Mouse (Mus musculus): ENCODE results near the gene Dennd2c. TPM values are rescaled to one million over a fixed set of nuclear protein-coding genes. Genes with fewer than 3 reads are reported as not detected.
"Not testable (repeated sequence)": the region's sequence is repeated elsewhere in the genome, so short reads cannot be mapped to it uniquely, and the experiment has no call there.

The Dennd2c gene
- total RNA-seq, 2 experiments from 2014 or later: 0.67 to 0.94 TPM

DNA sequence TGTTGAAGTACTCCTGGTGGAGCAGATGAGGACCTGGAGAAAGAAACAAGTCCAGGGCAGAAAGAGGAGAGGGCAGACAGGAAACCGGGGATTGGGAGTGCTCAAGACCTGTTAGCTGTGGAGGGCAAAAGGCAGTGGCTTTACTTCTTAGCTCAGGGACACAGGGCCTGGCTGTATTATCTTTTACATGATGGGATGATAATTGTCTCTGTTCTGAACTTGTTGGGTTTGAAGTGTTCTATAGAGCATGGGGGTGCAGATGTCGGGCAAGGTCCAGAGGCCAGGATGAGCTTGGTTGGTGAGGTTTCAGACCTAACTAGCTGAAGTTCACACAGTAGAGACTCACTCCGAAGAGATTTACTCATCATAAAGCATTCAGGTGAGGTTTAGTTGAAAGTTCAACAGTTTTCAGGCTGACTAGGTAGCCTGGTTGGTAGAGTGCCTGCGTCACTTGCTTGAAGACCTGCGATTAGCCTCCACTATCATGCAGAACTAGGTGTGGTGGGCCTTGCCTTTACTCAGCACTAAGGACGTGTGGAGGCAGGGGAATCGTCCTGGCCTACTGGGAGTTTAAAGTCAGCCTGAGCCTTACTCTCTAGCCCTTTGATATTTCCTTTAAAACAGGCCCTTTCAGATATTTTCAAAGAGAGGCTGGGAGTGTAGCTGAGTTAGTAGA, 5.3 kb downstream of the Dennd2c start:
- no peak for DNase-seq (ENCODE audit: low spot score in 2 of 2)

- no peak for DNase-seq (ENCODE audit: low spot score in 2 of 2)
These were observed 9.8 kb downstream of the Dennd2c start for GRCm38 (mm10) chr3:103112216-103112615.

DNA sequence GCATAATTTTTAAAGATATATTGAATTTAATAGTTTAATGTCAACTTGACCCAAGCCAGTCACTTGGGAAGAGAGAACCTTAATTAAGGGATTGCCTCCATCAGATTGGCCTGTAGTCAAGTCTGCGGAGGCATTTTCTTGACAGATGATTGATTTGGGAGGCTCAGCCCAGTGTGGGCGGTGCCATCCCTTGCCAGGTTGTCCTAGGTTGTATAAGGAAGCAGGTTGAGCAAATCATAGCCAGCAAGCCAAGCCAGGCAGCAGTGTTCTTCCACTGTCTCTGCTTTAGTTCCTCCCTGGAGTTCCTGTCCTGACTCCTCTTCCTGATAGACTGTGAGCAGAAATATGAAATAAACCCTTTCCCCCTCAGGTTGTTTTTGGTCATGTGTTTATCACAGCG, 21.2 kb downstream of the Dennd2c start:
- no peak for DNase-seq (ENCODE audit: low spot score in 2 of 2)

GRCm38 (mm10) chr3:103126138-103126537, 23.7 kb downstream of the Dennd2c start:
- no peak for DNase-seq (ENCODE audit: low spot score in 2 of 2)

DNA sequence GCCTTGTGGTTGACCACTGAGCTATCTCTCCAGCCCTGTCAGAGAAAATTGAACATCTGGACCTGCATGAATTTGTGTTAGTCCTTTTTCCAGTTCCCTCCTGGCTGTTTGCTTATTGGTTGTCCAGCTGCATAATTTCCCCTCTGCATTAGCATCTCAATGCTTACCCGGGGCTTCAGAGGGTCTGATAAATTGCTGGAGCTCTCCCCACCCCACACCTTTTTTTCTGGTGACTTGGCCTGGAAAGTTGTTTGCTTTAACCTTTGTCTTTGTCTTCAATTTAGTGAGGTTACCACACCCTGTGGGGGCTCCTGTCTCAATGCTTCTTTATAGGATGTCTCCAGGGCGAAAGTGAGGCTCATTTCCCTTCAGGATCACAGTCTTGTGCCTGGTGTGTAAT, 24.8 kb downstream of the Dennd2c start:
- DNase-seq (ENCODE audit: low spot score in 2 of 2): no peak

- no peak for DNase-seq (ENCODE audit: low spot score in 2 of 2)
These were observed 25.3 kb downstream of the Dennd2c start for GRCm38 (mm10) chr3:103127721-103128120.

DNA sequence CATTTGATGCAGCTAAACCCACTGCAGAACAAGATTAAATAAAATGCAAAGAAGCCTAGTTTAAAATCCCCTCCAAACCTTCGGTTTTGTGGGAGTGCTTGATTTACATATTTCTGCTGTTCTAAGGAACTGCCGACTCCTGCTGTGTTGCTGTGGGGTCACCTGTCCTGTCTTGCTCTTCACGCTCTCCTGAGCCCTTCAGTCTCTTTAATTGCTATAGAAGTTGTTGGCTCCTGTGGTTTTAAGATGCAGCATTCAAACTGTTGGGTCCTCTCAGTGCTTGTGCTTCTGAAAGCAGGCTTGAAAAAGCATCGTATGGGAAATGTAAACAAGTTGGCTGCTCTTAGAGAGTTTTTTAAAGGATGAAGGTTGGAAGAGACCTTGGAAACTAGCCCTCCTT, 25.8 kb downstream of the Dennd2c start:
- no peak for DNase-seq (ENCODE audit: low spot score in 2 of 2)

GRCm38 (mm10) chr3:103129367-103130159, 27.2 kb downstream of the Dennd2c start:
- no peak for DNase-seq (ENCODE audit: low spot score in 2 of 2)

- peak; percentile 16 to 24 for DNase-seq (ENCODE audit: low spot score in 2 of 2)
These were observed 27.9 kb downstream of the Dennd2c start for GRCm38 (mm10) chr3:103130236-103130751.

DNA sequence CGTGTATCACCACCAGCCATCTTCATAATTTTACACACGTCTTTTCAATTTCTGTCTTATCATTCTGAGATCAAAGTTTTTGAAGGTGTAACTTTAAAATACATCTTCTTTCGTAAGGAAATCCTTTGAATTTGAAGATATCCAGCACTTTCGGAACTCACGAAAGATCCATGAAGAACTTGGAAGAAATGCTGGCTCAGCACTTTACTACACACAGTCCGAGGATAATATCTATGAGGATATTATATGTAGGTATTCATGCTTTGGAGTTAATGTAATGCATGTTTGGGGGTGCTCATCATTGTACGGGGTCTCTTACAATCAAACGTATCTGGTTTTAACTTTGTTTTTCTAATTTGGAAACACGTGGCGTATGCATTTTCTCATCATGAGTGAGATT, 30.7 kb downstream of the Dennd2c start:
- no peak for DNase-seq (ENCODE audit: low spot score in 2 of 2)

GRCm38 (mm10) chr3:103136414-103137077, 34.1 kb downstream of the Dennd2c start:
- DNase-seq (ENCODE audit: low spot score in 2 of 2): no peak

DNA sequence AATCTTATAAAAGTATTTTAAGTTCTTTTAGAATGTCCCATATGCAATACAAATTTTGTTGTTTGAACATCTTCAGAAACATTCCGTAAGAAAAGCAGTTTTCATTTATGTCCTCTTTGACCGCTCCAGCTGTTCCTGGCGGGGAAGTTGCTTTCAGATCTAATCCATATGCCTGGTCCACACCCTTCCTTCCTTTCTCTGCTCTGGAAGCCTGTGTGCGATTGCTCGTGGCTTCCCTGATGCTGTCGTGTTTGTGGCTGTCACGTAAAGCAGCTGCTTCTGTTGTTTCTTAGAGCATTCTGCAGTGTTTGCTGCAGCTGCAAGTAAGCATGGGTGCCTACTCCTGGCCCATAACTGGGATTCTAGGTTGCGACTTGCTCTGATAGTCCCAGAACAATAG, 36.6 kb downstream of the Dennd2c start:
- DNase-seq (ENCODE audit: low spot score in 2 of 2): no peak

DNA sequence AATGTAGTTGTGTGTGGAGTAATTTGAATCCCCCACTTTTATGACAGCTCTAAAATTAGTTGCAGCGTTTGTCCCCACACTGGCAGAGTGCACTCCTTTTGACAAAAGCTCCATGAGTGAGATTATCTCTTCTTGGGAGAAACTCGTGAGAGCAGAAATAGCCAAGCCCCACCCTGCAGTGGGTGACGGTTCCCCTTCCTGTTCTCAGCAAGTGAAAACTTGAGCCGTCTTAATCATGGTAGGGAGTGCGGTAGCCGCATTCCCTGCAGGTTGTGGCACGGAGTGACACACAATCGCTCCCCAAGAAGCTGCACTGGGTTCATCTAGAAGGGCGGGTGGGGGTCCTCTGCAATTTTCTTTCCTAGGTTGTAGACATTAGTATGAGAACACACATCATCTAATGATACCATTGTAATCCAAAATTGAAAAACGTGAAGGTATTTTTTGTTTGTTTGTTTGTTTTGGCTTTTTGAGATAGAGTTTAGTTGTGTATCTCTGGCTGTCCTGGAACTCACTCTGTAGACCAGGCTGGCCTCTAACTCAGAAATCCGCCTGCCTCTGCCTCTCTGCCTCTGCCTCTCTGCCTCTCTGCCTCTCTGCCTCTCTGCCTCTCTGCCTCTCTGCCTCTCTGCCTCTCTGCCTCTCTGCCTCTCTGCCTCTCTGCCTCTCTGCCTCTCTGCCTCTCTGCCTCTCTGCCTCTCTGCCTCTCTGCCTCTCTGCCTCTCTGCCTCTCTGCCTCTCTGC, 37.9 kb downstream of the Dennd2c start:
- not testable (repeated sequence) for DNase-seq (ENCODE audit: low spot score in 2 of 2)

DNA sequence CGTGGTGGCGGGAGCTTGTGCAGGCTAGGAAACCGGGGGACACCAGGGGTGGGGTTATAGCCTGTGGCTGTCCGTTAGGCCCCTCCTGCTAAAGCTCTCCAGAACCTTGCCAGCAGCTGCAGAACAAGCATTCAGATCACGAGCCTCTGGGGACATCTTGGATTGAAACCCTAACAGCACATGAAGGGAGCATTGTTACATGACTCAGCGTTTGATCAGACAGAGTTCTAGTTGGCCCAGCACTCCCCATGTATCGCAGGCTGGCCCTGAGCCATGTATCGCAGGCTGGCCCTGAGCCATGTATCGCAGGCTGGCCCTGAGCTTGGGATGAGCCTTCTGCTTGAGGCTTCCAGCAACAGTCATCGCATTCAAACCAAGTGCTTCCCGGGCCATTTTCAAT, 38.9 kb downstream of the Dennd2c start:
- no peak for DNase-seq (ENCODE audit: low spot score in 2 of 2)

- DNase-seq (ENCODE audit: low spot score in 2 of 2): no peak
These were observed 40.0 kb downstream of the Dennd2c start for GRCm38 (mm10) chr3:103142366-103142765.

- no peak for DNase-seq (ENCODE audit: low spot score in 2 of 2)
These were observed 42.9 kb downstream of the Dennd2c start for GRCm38 (mm10) chr3:103145336-103145735.

GRCm38 (mm10) chr3:103145791-103146190, 43.4 kb downstream of the Dennd2c start:
- no peak for DNase-seq (ENCODE audit: low spot score in 2 of 2)

- DNase-seq (ENCODE audit: low spot score in 2 of 2): no peak
These were observed 44.1 kb downstream of the Dennd2c start for GRCm38 (mm10) chr3:103146330-103147166.

GRCm38 (mm10) chr3:103147775-103148174, 45.4 kb downstream of the Dennd2c start:
- no peak for DNase-seq (ENCODE audit: low spot score in 2 of 2)

DNA sequence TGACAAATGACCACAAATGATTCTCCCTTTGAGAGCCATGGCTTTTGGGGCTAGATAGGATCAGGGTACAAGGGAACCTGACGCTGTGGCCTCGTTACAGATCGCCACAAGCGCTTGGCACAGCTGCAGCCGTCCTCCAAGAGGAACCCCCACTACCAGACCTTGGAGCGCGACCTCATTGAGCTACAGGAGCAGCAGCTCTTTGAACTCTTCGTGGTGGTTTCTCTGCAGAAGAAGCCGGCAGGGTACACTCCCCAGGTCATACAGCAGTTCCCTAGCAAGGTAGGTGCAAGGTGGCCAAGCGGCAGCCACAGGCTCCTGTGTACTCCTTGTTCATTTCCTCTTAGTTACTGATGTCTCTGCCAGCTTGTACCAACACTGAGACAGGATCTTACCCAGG, 46.5 kb downstream of the Dennd2c start:
- no peak for DNase-seq (ENCODE audit: low spot score in 2 of 2)

Data from layer of hippocampus, postnatal 14 days (tissue).